Mouse (Mus musculus) intestine, embryonic 15.5 days (tissue): ENCODE data around the gene Ppp2r5c. TPM values are rescaled to one million over a fixed set of nuclear protein-coding genes. Genes with fewer than 3 reads are reported as not detected.

Experiments
- ATAC-seq: fragments of 200-750 bp; cut with Nextera tagmentation; 2 replicates; pipeline ENCODE4 v1.8.0; 2017; ENCODE audit warnings: moderate TSS enrichment, moderate library complexity
- H3K27ac ChIP-seq: fragments of 300-500 bp; sonication (generic); 2 replicates; pipeline ENCODE4 v1.5.1; 2015; ENCODE audit warnings: mild to moderate bottlenecking, inconsistent platforms
- H3K27me3 ChIP-seq: fragments of 300-500 bp; sonication (generic); replicated peaks from 2 replicates; pipeline ENCODE4 v1.6.1; 2015; ENCODE audit warnings: inconsistent platforms
- H3K36me3 ChIP-seq: fragments of 300-500 bp; sonication (generic); 2 replicates; pipeline ENCODE4 v1.6.1; 2015; ENCODE audit warnings: inconsistent platforms
- H3K4me1 ChIP-seq: fragments of 300-500 bp; sonication (generic); replicated peaks from 2 replicates; pipeline ENCODE4 v1.6.1; 2015; ENCODE audit warnings: inconsistent platforms
- H3K4me2 ChIP-seq: fragments of 300-500 bp; sonication (generic); replicated peaks from 2 replicates; pipeline ENCODE4 v1.6.1; 2015; ENCODE audit warnings: mild to moderate bottlenecking, inconsistent platforms
- H3K4me3 ChIP-seq: fragments of 300-500 bp; sonication (generic); replicated peaks from 2 replicates; pipeline ENCODE4 v1.5.1; 2015; ENCODE audit warnings: inconsistent platforms
- H3K9ac ChIP-seq: fragments of 300-500 bp; sonication (generic); 2 replicates; pipeline ENCODE4 v1.6.1; 2015; ENCODE audit warnings: inconsistent platforms
- H3K9me3 ChIP-seq: fragments of 300-500 bp; sonication (generic); 2 replicates; pipeline ENCODE4 v1.6.1; 2016; ENCODE audit warnings: inconsistent platforms
- WGBS: fragments of 180-500 bp; shearing (Covaris S2); methylation state at CpG from one replicate; pipeline ENCODE4 v1.1.7; 2015; 5-methylcytosine and 5-hydroxymethylcytosine counted together
- polyA plus RNA-seq: library from polyadenylated mRNA; unstranded; fragments of >200 nt; fragmentation: Nextera tagmentation; extraction: Ambion mirVana; gene quantifications from 2 replicates; pipeline ENCODE4 v1.2.1, GENCODE M21; 2015

Gene Ppp2r5c
- polyA plus RNA-seq, 1 experiment from 2014 or later = 162 TPM

GRCm38 (mm10) chr12:110496016-110496415 is 49.1 kb downstream of the Ppp2r5c start:
- H3K9ac ChIP-seq = no peak overlapping the region
- H3K9me3 ChIP-seq = no peaks in the 10 kb centered on the region
- 57% methylated on average over 5 of the region's 5 CpGs for WGBS
- H3K27ac ChIP-seq = no peak overlapping the region
- peaks cover 39% of the 10 kb centered on the region for H3K4me1 ChIP-seq
- ATAC-seq = no peak
- no peaks in the 10 kb centered on the region for H3K36me3 ChIP-seq
- H3K4me2 ChIP-seq = no peak overlapping the region
- no peak overlapping the region for H3K4me3 ChIP-seq
- H3K27me3 ChIP-seq = no peaks in the 10 kb centered on the region

- H3K4me3 ChIP-seq = no peak overlapping the region
- no peak overlapping the region for H3K9ac ChIP-seq
- H3K4me2 ChIP-seq = 0 out of 2 replicates have a peak overlapping the region, but pooled peaks have one; percentile 0
- H3K27ac ChIP-seq = no peak overlapping the region
- no peak for ATAC-seq
- no peaks in the 10 kb centered on the region for H3K36me3 ChIP-seq
- H3K9me3 ChIP-seq = no peaks in the 10 kb centered on the region
- H3K27me3 ChIP-seq = no peaks in the 10 kb centered on the region
- 27% methylated on average over 3 of the region's 3 CpGs for WGBS
- H3K4me1 ChIP-seq = peaks cover 39% of the 10 kb centered on the region
Observed at GRCm38 (mm10) chr12:110497013-110497412, 50.1 kb downstream of the Ppp2r5c start.

GRCm38 (mm10) chr12:110497485-110497884 is 50.6 kb downstream of the Ppp2r5c start:
- H3K27me3 ChIP-seq = no peaks in the 10 kb centered on the region
- peak overlapping the region; percentile 86 for H3K27ac ChIP-seq
- H3K9ac ChIP-seq = no peak overlapping the region
- ATAC-seq = no peak
- no peak overlapping the region for H3K4me3 ChIP-seq
- H3K9me3 ChIP-seq = no peaks in the 10 kb centered on the region
- 0 out of 2 replicates have a peak overlapping the region, but pooled peaks have one; percentile 0 for H3K4me2 ChIP-seq
- WGBS = 48% methylated on average over 8 of the region's 8 CpGs
- peaks cover 41% of the 10 kb centered on the region for H3K4me1 ChIP-seq
- no peaks in the 10 kb centered on the region for H3K36me3 ChIP-seq

GRCm38 (mm10) chr12:110498283-110499224 is 51.6 kb downstream of the Ppp2r5c start:
- peak; percentile 57 for ATAC-seq
- H3K9ac ChIP-seq = no peak overlapping the region
- H3K4me3 ChIP-seq = 0 out of 2 replicates have a peak overlapping the region, but pooled peaks have one; percentile 6
- 56% methylated on average over 22 of the region's 22 CpGs for WGBS
- peaks cover 46% of the 10 kb centered on the region for H3K4me1 ChIP-seq
- peak overlapping the region; percentile 86 for H3K27ac ChIP-seq
- no peaks in the 10 kb centered on the region for H3K27me3 ChIP-seq
- H3K9me3 ChIP-seq = no peaks in the 10 kb centered on the region
- H3K36me3 ChIP-seq = no peaks in the 10 kb centered on the region
- peak overlapping the region; percentile 42 for H3K4me2 ChIP-seq

- Histone ChIP-seq H3K27ac (peak overlapping the region; percentile 86), H3K4me3 (no peak overlapping the region), H3K4me1 (peaks cover 55% of the 10 kb centered on the region), H3K36me3 (no peaks in the 10 kb centered on the region), H3K9me3 (no peaks in the 10 kb centered on the region), H3K9ac (no peak overlapping the region), H3K4me2 (peak overlapping the region; percentile 42), H3K27me3 (no peaks in the 10 kb centered on the region)
- peak; percentile 89 for ATAC-seq
- 59% methylated on average over 14 of the region's 14 CpGs for WGBS
Observed at GRCm38 (mm10) chr12:110499225-110499992, 52.5 kb downstream of the Ppp2r5c start.

GRCm38 (mm10) chr12:110500095-110500494 is 53.2 kb downstream of the Ppp2r5c start:
- H3K27ac ChIP-seq = peak overlapping the region; percentile 86
- H3K9me3 ChIP-seq = no peaks in the 10 kb centered on the region
- no peaks in the 10 kb centered on the region for H3K36me3 ChIP-seq
- ATAC-seq = no peak; the same call in 1 of the 2 replicates
- H3K27me3 ChIP-seq = no peaks in the 10 kb centered on the region
- peaks cover 62% of the 10 kb centered on the region for H3K4me1 ChIP-seq
- no peak overlapping the region for H3K9ac ChIP-seq
- no peak overlapping the region for H3K4me3 ChIP-seq
- peak overlapping the region; percentile 42; the same call in 1 of the 2 replicates for H3K4me2 ChIP-seq
- WGBS = 86% methylated on average over 8 of the region's 8 CpGs

- Histone ChIP-seq H3K9ac (no peak overlapping the region), H3K4me3 (no peak overlapping the region), H3K4me2 (no peak overlapping the region), H3K4me1 (peaks cover 52% of the 10 kb centered on the region), H3K9me3 (no peaks in the 10 kb centered on the region), H3K27me3 (no peaks in the 10 kb centered on the region), H3K36me3 (no peaks in the 10 kb centered on the region), H3K27ac (peak overlapping the region; percentile 17)
- ATAC-seq = 0 out of 2 replicates have a peak, but pooled peaks have one; percentile 19
- WGBS = 65% methylated on average over 8 of the region's 8 CpGs
Observed at GRCm38 (mm10) chr12:110503406-110504144, 56.7 kb downstream of the Ppp2r5c start.

GRCm38 (mm10) chr12:110504145-110504490 is 57.2 kb downstream of the Ppp2r5c start:
- 66% methylated on average over 9 of the region's 9 CpGs for WGBS
- H3K9me3 ChIP-seq = no peaks in the 10 kb centered on the region
- ATAC-seq = no peak
- no peak overlapping the region for H3K4me2 ChIP-seq
- H3K27ac ChIP-seq = peak overlapping the region; percentile 71; the same call in 1 of the 2 replicates
- no peaks in the 10 kb centered on the region for H3K27me3 ChIP-seq
- no peak overlapping the region for H3K4me3 ChIP-seq
- H3K36me3 ChIP-seq = no peaks in the 10 kb centered on the region
- H3K4me1 ChIP-seq = peaks cover 49% of the 10 kb centered on the region
- no peak overlapping the region for H3K9ac ChIP-seq

GRCm38 (mm10) chr12:110504793-110505192 is 57.9 kb downstream of the Ppp2r5c start:
- Histone ChIP-seq H3K4me1 (peaks cover 50% of the 10 kb centered on the region), H3K27ac (peak overlapping the region; percentile 71), H3K9ac (no peak overlapping the region), H3K27me3 (no peaks in the 10 kb centered on the region), H3K4me2 (no peak overlapping the region), H3K36me3 (no peaks in the 10 kb centered on the region), H3K9me3 (no peaks in the 10 kb centered on the region), H3K4me3 (no peak overlapping the region)
- WGBS = 38% methylated on average over 3 of the region's 3 CpGs
- ATAC-seq = no peak

- Histone ChIP-seq H3K4me1 (peaks cover 53% of the 10 kb centered on the region), H3K27me3 (no peaks in the 10 kb centered on the region), H3K9me3 (no peaks in the 10 kb centered on the region), H3K4me3 (no peak overlapping the region), H3K4me2 (no peak overlapping the region), H3K27ac (no peak overlapping the region), H3K9ac (no peak overlapping the region), H3K36me3 (no peaks in the 10 kb centered on the region)
- ATAC-seq = no peak
- WGBS = 50% methylated on average over 5 of the region's 5 CpGs
Observed at GRCm38 (mm10) chr12:110506046-110506445, 59.1 kb downstream of the Ppp2r5c start.

GRCm38 (mm10) chr12:110507714-110508297 is 60.9 kb downstream of the Ppp2r5c start:
- Histone ChIP-seq H3K4me3 (no peak overlapping the region), H3K36me3 (no peaks in the 10 kb centered on the region), H3K9ac (no peak overlapping the region), H3K4me2 (no peak overlapping the region), H3K27ac (0 out of 2 replicates have a peak overlapping the region, but pooled peaks have one; percentile 1), H3K27me3 (no peaks in the 10 kb centered on the region), H3K4me1 (peaks cover 63% of the 10 kb centered on the region), H3K9me3 (no peaks in the 10 kb centered on the region)
- 0 out of 2 replicates have a peak, but pooled peaks have one; percentile 27 for ATAC-seq
- 39% methylated on average over 9 of the region's 9 CpGs for WGBS
